Mouse (Mus musculus) cerebellum, adult 2 months (tissue): ENCODE data around the gene Hnrnpll. TPM values are rescaled to one million over a fixed set of nuclear protein-coding genes. Genes with fewer than 3 reads are reported as not detected.
A peak's percentile ranks its signal among the peaks of the same experiment; 100 is the strongest.

Source experiments
- DNase-seq, 2 experiments: peaks; one replicate each; pipeline ENCODE4 v3.0.0; 2021
- H3K27ac ChIP-seq: fragments of 200-500 bp; 2 replicates; pipeline ENCODE4 v1.5.1; 2012; ENCODE audit warnings: low read length, control low read depth, inconsistent platforms; ENCODE audit not compliant: insufficient read depth
- H3K27me3 ChIP-seq: fragments of 200-500 bp; 2 replicates; pipeline ENCODE4 v1.6.1; 2012; ENCODE audit warnings: inconsistent platforms, mild to moderate bottlenecking, low read length, moderate library complexity; ENCODE audit not compliant: control insufficient read depth, insufficient read depth
- H3K4me1 ChIP-seq: fragments of 200-500 bp; 2 replicates; pipeline ENCODE4 v1.6.1; 2011; ENCODE audit warnings: low read length; ENCODE audit not compliant: control insufficient read depth, insufficient read depth
- H3K4me3 ChIP-seq: fragments of 200-500 bp; replicated peaks from 2 replicates; pipeline ENCODE3; 2011; ENCODE audit warnings: mild to moderate bottlenecking, low read depth, low read length, control low read depth; ENCODE audit not compliant: insufficient read depth
- CTCF ChIP-seq: fragments of 200-500 bp; IDR thresholded peaks from 2 replicates; pipeline ENCODE4 v1.5.1; 2011; ENCODE audit warnings: low read depth, mild to moderate bottlenecking, control low read depth, low read length, moderate library complexity, borderline replicate concordance; ENCODE audit not compliant: insufficient read depth
- POLR2A ChIP-seq: fragments of 200-500 bp; IDR thresholded peaks from 2 replicates; pipeline ENCODE4 v1.6.1; 2011; ENCODE audit warnings: low read length, control low read depth, borderline replicate concordance; ENCODE audit not compliant: insufficient read depth
- WGBS: fragments of 180-500 bp; shearing (Covaris S2); methylation state at CpG from one replicate; pipeline ENCODE4 v1.1.7; 2018; 5-methylcytosine and 5-hydroxymethylcytosine counted together
- polyA plus RNA-seq: library from polyadenylated mRNA; depleted of rRNA; stranded (reverse); fragments of >200 nt; gene quantifications from 2 replicates; pipeline ENCODE4 v1.2.3, GENCODE M21; 2012

Hnrnpll gene
- polyA plus RNA-seq, 1 experiment, result 49.2 TPM

GRCm38 (mm10) chr17:80091879-80092549 lies 29.9 kb upstream of the Hnrnpll start:
- H3K4me1 ChIP-seq, result no peaks in the 10 kb centered on the region
- TF ChIP-seq CTCF, result no peak
- no peak for TF ChIP-seq POLR2A
- DNase-seq, result no peak
- no peak overlapping the region for H3K27ac ChIP-seq
- no peaks in the 10 kb centered on the region; the same call in 1 of the 2 replicates for H3K27me3 ChIP-seq
- WGBS, result 55% methylated on average over 6 of the region's 6 CpGs
- no peak overlapping the region for H3K4me3 ChIP-seq

GRCm38 (mm10) chr17:80090551-80090950 lies 28.4 kb upstream of the Hnrnpll start:
- Histone ChIP-seq H3K4me3 (no peak overlapping the region), H3K4me1 (no peaks in the 10 kb centered on the region), H3K27ac (no peak overlapping the region), H3K27me3 (no peaks in the 10 kb centered on the region; the same call in 1 of the 2 replicates)
- DNase-seq, result no peak
- WGBS, result 60% methylated on average over 4 of the region's 4 CpGs
- TF ChIP-seq CTCF (no peak), POLR2A (no peak)

- H3K27me3 ChIP-seq, result no peaks in the 10 kb centered on the region
- 93% methylated on average over 3 of the region's 3 CpGs for WGBS
- DNase-seq, result no peak
- no peak overlapping the region for H3K27ac ChIP-seq
- no peak overlapping the region for H3K4me3 ChIP-seq
- no peaks in the 10 kb centered on the region for H3K4me1 ChIP-seq
- TF ChIP-seq POLR2A (no peak), CTCF (no peak)
Measured at GRCm38 (mm10) chr17:80088168-80088567, 26.0 kb upstream of the Hnrnpll start.

GRCm38 (mm10) chr17:80086591-80086990 lies 24.5 kb upstream of the Hnrnpll start:
- no peak overlapping the region for H3K4me3 ChIP-seq
- H3K4me1 ChIP-seq, result no peaks in the 10 kb centered on the region
- no peaks in the 10 kb centered on the region for H3K27me3 ChIP-seq
- no peak for DNase-seq
- TF ChIP-seq CTCF (no peak), POLR2A (no peak)
- H3K27ac ChIP-seq, result no peak overlapping the region
- WGBS, result 81% methylated on average over 11 of the region's 11 CpGs

- Histone ChIP-seq H3K4me3 (no peak overlapping the region), H3K27me3 (no peaks in the 10 kb centered on the region), H3K4me1 (no peaks in the 10 kb centered on the region), H3K27ac (no peak overlapping the region)
- no peak for TF ChIP-seq POLR2A
- no peak for TF ChIP-seq CTCF
- WGBS, result 9% methylated on average over 9 of the region's 9 CpGs
- DNase-seq, result peak in 1 of 2 experiments; percentile 42
Measured at GRCm38 (mm10) chr17:80084424-80084823, 22.3 kb upstream of the Hnrnpll start.

- no peak for DNase-seq
- 78% methylated on average over 6 of the region's 6 CpGs for WGBS
- Histone ChIP-seq H3K27ac (no peak overlapping the region), H3K27me3 (no peaks in the 10 kb centered on the region), H3K4me1 (no peaks in the 10 kb centered on the region), H3K4me3 (no peak overlapping the region)
- TF ChIP-seq CTCF (no peak), POLR2A (no peak)
Measured at GRCm38 (mm10) chr17:80083223-80083622, 21.1 kb upstream of the Hnrnpll start.

GRCm38 (mm10) chr17:80078726-80079125 lies 16.6 kb upstream of the Hnrnpll start:
- Histone ChIP-seq H3K4me1 (no peaks in the 10 kb centered on the region), H3K4me3 (no peak overlapping the region), H3K27ac (no peak overlapping the region), H3K27me3 (no peaks in the 10 kb centered on the region)
- no peak for DNase-seq
- TF ChIP-seq POLR2A (no peak), CTCF (no peak)
- 78% methylated on average over 4 of the region's 4 CpGs for WGBS

- H3K27me3 ChIP-seq, result no peaks in the 10 kb centered on the region
- no peak overlapping the region for H3K27ac ChIP-seq
- H3K4me3 ChIP-seq, result no peak overlapping the region
- WGBS, result 82% methylated on average over 5 of the region's 6 CpGs
- no peak for DNase-seq
- no peaks in the 10 kb centered on the region for H3K4me1 ChIP-seq
- TF ChIP-seq POLR2A (no peak), CTCF (no peak)
Measured at GRCm38 (mm10) chr17:80067257-80067656, 5.1 kb upstream of the Hnrnpll start.
